Mouse (Mus musculus): ENCODE data around the gene Slc25a25. TPM values are rescaled to one million over a fixed set of nuclear protein-coding genes. Genes with fewer than 3 reads are reported as not detected.

The Slc25a25 gene
- polyA plus RNA-seq, 1 experiment: 11.4 TPM

DNA sequence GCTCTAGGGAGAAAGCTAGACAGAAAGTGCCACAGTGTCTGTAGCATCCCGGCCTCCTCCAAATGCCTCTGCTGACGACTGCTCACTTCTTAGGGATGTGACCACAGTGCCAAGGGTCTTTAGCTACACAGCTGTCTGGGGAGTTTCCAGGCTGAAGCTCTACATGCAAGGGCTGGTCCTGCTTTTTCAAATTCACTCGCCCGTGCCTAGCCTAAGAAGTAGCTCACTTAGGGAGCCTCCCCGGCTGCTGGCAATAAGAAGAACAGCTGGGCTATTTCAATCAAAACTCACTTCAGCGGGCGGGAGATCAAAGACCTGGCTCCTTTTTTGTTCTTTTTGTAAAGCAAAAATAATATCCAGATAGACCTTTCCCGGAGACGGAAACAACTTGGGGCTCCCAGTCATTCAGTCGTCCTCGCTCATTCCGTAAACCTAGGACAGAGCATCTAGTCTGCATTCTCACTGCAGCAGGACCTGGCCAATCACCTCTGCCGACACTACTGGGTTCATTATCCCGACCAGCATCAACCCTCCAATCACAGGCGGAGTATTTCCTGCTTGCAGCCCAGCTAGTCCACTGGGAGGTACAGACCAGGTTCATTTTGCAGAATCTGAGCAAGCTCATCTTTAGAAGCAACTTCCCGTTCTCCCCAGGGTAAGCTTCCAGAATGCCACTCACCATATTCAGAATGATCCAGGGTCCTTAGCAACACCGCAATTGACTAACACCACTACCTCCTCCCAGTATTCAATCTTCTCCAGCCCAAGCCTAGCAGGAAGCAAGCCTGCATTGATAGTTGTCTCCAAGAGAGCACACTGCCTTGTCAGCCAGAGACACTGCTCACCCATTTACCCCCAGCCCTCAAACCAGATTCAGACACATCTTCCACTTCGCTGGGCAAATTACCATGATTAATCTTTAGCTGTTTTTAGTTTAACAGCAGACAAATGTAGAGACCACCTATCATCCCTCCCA is 20.3 kb downstream of the Slc25a25 start:
- no peak for DNase-seq (ENCODE audit: low read depth in 1 of 2, low spot score in 2 of 2)

DNA sequence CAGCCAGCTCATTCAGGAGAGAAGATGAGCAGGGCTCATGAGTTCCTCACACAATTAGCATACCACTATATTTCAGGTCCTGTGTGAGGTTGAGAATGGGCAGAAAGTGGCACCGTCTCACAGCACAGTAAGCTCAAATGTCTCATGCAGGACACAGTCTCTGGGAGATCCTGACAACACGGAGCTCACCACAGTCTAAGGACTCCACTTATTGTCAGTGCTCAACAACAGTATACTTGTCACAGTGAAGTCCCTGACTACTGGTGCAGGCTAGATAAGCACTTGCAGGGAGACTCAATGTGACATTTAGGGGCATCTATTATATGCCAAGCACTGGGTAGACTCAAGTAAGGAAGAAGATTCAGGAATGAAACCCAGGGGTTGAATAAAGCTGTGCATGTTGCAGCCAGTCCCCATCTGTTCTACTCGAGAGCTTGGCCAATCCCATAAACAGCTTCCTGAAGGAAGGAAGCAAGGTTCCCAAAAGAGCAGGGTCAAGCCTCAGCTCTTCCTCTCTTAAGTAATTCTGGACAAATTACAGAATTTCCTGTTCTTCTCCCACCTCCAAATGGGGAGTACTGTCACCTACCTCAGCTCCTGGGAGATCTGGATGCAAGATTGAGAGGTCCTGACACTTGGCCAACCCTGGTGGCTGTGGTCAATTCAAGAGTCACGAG is 21.9 kb downstream of the Slc25a25 start:
- H3K27ac ChIP-seq (ENCODE audit: insufficient read depth, low read length): no peak overlapping the region
- H3K4me3 ChIP-seq (ENCODE audit: extremely low read depth, insufficient read depth, insufficient read length): no peak overlapping the region
- no peak for DNase-seq (ENCODE audit: low read depth in 1 of 2, low spot score in 2 of 2)
- no peaks in the 10 kb centered on the region for H3K36me3 ChIP-seq (ENCODE audit: control insufficient read depth, insufficient read depth, low read length)
- 75% methylated on average over 4 of the region's 4 CpGs for WGBS
- H3K4me1 ChIP-seq (ENCODE audit: control insufficient read depth, insufficient read depth, insufficient read length): peaks cover 6% of the 10 kb centered on the region; the same call in 1 of the 2 replicates
- TF ChIP-seq CTCF (IDR thresholded peaks at IDR 0.05; ENCODE audit: extremely low read depth, insufficient read depth, insufficient read length, insufficient replicate concordance) (no peak), POLR2A (IDR thresholded peaks at IDR 0.05; ENCODE audit: low read depth, low read length) (no peak)
- H3K27me3 ChIP-seq (ENCODE audit: control insufficient read depth, insufficient read depth, low read length): no peaks in the 10 kb centered on the region

More for the DNA sequence above, 20.3 kb downstream of the Slc25a25 start:
- WGBS: 84% methylated on average over 18 of the region's 18 CpGs
- Histone ChIP-seq H3K27me3 (ENCODE audit: control insufficient read depth, insufficient read depth, low read length) (no peaks in the 10 kb centered on the region), H3K4me1 (ENCODE audit: control insufficient read depth, insufficient read depth, insufficient read length) (peaks cover 6% of the 10 kb centered on the region; the same call in 1 of the 2 replicates), H3K36me3 (ENCODE audit: control insufficient read depth, insufficient read depth, low read length) (no peaks in the 10 kb centered on the region), H3K4me3 (ENCODE audit: extremely low read depth, insufficient read depth, insufficient read length) (no peak overlapping the region), H3K27ac (ENCODE audit: insufficient read depth, low read length) (no peak overlapping the region)
- no peak for TF ChIP-seq CTCF (IDR thresholded peaks at IDR 0.05; ENCODE audit: extremely low read depth, insufficient read depth, insufficient read length, insufficient replicate concordance)
- no peak for TF ChIP-seq POLR2A (IDR thresholded peaks at IDR 0.05; ENCODE audit: low read depth, low read length)

DNA sequence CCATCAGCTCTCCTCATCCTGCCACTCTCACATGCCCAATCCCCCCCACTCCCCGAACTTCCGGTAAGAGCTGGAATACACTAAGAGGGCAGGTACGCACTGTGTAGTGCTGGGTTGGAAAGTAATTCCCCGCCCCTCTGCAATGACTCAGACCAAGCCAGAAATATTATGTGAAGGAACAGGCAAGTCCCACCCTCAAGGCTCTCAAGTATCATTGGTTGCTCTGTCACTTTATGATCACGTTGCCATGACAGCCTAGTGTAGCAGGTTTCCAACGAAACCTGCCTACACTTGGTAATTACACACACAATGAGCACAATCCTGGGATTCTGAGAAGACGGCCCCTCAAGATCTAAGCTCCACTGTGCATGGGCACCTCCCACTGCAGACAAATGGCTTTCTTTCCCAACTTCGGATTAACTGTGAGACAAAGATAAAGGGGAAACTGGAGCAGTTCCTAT is 23.0 kb downstream of the Slc25a25 start:
- Histone ChIP-seq H3K27me3 (ENCODE audit: control insufficient read depth, insufficient read depth, low read length) (no peaks in the 10 kb centered on the region), H3K4me1 (ENCODE audit: control insufficient read depth, insufficient read depth, insufficient read length) (peaks cover 6% of the 10 kb centered on the region; the same call in 1 of the 2 replicates), H3K4me3 (ENCODE audit: extremely low read depth, insufficient read depth, insufficient read length) (no peak overlapping the region), H3K27ac (ENCODE audit: insufficient read depth, low read length) (no peak overlapping the region), H3K36me3 (ENCODE audit: control insufficient read depth, insufficient read depth, low read length) (no peaks in the 10 kb centered on the region)
- 52% methylated on average over 8 of the region's 8 CpGs for WGBS
- TF ChIP-seq CTCF (IDR thresholded peaks at IDR 0.05; ENCODE audit: extremely low read depth, insufficient read depth, insufficient read length, insufficient replicate concordance) (no peak), POLR2A (IDR thresholded peaks at IDR 0.05; ENCODE audit: low read depth, low read length) (no peak)
- DNase-seq (ENCODE audit: low read depth in 1 of 2, low spot score in 2 of 2): no peak

DNA sequence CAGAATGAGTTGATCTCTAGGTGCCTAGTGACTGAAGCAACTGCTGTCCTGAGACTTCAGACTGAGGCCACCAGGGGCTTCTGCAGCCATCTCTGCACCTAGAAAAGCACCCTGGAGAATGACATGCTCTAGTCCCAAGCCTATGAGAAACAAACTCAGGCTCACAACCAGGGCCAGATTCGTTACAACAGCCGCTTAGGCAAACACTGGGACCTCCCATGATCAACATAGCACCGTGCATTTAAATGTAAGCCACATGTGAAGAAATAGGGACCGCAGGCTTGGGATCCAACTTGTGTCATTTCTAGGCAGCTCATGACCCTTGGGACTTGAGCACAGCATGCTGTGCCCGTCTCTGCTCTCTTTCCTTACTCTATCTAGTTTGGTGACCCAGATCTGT is 23.5 kb downstream of the Slc25a25 start:
- H3K4me1 ChIP-seq (ENCODE audit: control insufficient read depth, insufficient read depth, insufficient read length): peaks cover 6% of the 10 kb centered on the region; the same call in 1 of the 2 replicates
- no peak for TF ChIP-seq POLR2A (IDR thresholded peaks at IDR 0.05; ENCODE audit: low read depth, low read length)
- TF ChIP-seq CTCF (IDR thresholded peaks at IDR 0.05; ENCODE audit: extremely low read depth, insufficient read depth, insufficient read length, insufficient replicate concordance): no peak
- no peak overlapping the region for H3K4me3 ChIP-seq (ENCODE audit: extremely low read depth, insufficient read depth, insufficient read length)
- H3K27ac ChIP-seq (ENCODE audit: insufficient read depth, low read length): no peak overlapping the region
- H3K36me3 ChIP-seq (ENCODE audit: control insufficient read depth, insufficient read depth, low read length): no peaks in the 10 kb centered on the region
- DNase-seq (ENCODE audit: low read depth in 1 of 2, low spot score in 2 of 2): no peak
- WGBS: 85% methylated on average over 5 of the region's 5 CpGs
- no peaks in the 10 kb centered on the region for H3K27me3 ChIP-seq (ENCODE audit: control insufficient read depth, insufficient read depth, low read length)

DNA sequence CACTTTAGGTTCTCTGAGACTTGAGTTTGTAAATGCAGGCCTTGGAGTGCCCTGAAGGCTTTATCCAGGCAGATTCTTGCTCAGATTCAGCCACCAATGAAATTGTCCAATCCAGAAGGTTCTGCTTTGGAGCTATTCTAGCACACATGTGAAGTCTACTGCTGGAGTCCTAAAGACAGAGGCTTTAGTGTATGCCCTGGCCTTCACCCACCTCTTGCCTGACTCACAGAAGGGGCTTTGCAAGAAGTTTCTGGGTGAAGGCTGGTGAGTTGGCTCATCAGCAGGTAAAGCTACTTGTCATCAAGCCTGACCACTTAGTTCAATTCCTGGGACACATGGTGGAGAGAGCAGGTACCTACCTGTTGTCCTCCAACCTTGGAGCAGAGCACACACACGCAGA is 25.1 kb downstream of the Slc25a25 start:
- WGBS: 95% methylated on average over 1 of the region's 1 CpGs
- no peak for DNase-seq (ENCODE audit: low read depth in 1 of 2, low spot score in 2 of 2)
- Histone ChIP-seq H3K4me1 (ENCODE audit: control insufficient read depth, insufficient read depth, insufficient read length) (peaks cover 6% of the 10 kb centered on the region; the same call in 1 of the 2 replicates), H3K27ac (ENCODE audit: insufficient read depth, low read length) (no peak overlapping the region), H3K36me3 (ENCODE audit: control insufficient read depth, insufficient read depth, low read length) (no peaks in the 10 kb centered on the region), H3K27me3 (ENCODE audit: control insufficient read depth, insufficient read depth, low read length) (no peaks in the 10 kb centered on the region), H3K4me3 (ENCODE audit: extremely low read depth, insufficient read depth, insufficient read length) (no peak overlapping the region)
- TF ChIP-seq CTCF (IDR thresholded peaks at IDR 0.05; ENCODE audit: extremely low read depth, insufficient read depth, insufficient read length, insufficient replicate concordance): no peak
- TF ChIP-seq POLR2A (IDR thresholded peaks at IDR 0.05; ENCODE audit: low read depth, low read length): no peak

DNA sequence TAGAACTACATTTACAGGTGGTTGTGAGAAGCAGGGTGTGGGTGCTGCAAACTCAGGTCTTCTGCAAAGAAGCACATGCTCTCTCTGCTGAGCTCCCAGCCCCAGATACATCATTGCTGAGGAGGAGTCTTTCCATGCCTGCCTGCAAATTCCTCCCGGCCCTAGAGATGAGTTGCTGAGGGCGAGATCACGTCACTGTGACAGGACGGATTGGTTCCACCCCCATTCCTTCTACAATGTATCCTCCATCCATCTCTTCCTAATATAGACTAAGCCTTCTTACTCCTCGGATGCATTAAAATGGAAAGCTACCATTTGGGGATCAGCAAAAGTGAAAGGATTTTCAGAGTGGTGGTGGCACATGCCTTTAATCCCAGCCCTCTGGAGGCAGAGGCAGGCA is 25.7 kb downstream of the Slc25a25 start:
- H3K4me1 ChIP-seq (ENCODE audit: control insufficient read depth, insufficient read depth, insufficient read length): peaks cover 6% of the 10 kb centered on the region; the same call in 1 of the 2 replicates
- 88% methylated on average over 5 of the region's 5 CpGs for WGBS

More for the DNA sequence above, 25.7 kb downstream of the Slc25a25 start:
- no peaks in the 10 kb centered on the region for H3K27me3 ChIP-seq (ENCODE audit: control insufficient read depth, insufficient read depth, low read length)
- no peak overlapping the region for H3K4me3 ChIP-seq (ENCODE audit: extremely low read depth, insufficient read depth, insufficient read length)
- H3K27ac ChIP-seq (ENCODE audit: insufficient read depth, low read length): no peak overlapping the region
- no peak for DNase-seq (ENCODE audit: low read depth in 1 of 2, low spot score in 2 of 2)
- peaks cover 2% of the 10 kb centered on the region for H3K36me3 ChIP-seq (ENCODE audit: control insufficient read depth, insufficient read depth, low read length)
- TF ChIP-seq CTCF (IDR thresholded peaks at IDR 0.05; ENCODE audit: extremely low read depth, insufficient read depth, insufficient read length, insufficient replicate concordance) (no peak), POLR2A (IDR thresholded peaks at IDR 0.05; ENCODE audit: low read depth, low read length) (no peak)

Measured in spleen, adult 2 months (tissue).